Mouse (Mus musculus): Measurements from ENCODE around the gene Crybb2. TPM values are rescaled to one million over a fixed set of nuclear protein-coding genes. Genes with fewer than 3 reads are reported as not detected.

Gene Crybb2
- polyA plus RNA-seq, 1 experiment from 2014 or later, result not detected

GRCm38 (mm10) chr5:113097551-113097950 is 27.6 kb upstream of the Crybb2 start:
- 90% methylated on average over 17 of the region's 17 CpGs for WGBS
- Histone ChIP-seq H3K4me1 (replicated peaks; ENCODE audit: insufficient read depth, low read length) (no peaks in the 10 kb centered on the region), H3K4me3 (replicated peaks; ENCODE audit: low read depth, low read length) (no peak overlapping the region), H3K36me3 (ENCODE audit: insufficient read depth, low read length) (peaks cover 23% of the 10 kb centered on the region), H3K27me3 (ENCODE audit: insufficient read depth, low read length) (no peaks in the 10 kb centered on the region), H3K9me3 (replicated peaks; ENCODE audit: low read length) (no peaks in the 10 kb centered on the region), H3K4me2 (ENCODE audit: low read length) (no peak overlapping the region), H3K9ac (ENCODE audit: low read depth, low read length) (no peak overlapping the region), H3K27ac (no peak overlapping the region)
- no peak for DNase-seq (ENCODE audit: low spot score)
- no peak for ATAC-seq (replicated peaks; ENCODE audit: low FRiP score, low read depth)
- TF ChIP-seq CTCF (IDR thresholded peaks at IDR 0.05; ENCODE audit: low read depth), result no peak

- H3K27me3 ChIP-seq (ENCODE audit: insufficient read depth, low read length), result no peaks in the 10 kb centered on the region
- H3K4me1 ChIP-seq (replicated peaks; ENCODE audit: insufficient read depth, low read length), result 0 out of 2 replicates have a peak, but pooled peaks cover 5% of the 10 kb centered on the region
- H3K36me3 ChIP-seq (ENCODE audit: insufficient read depth, low read length), result peaks cover 23% of the 10 kb centered on the region
- no peak for TF ChIP-seq CTCF (IDR thresholded peaks at IDR 0.05; ENCODE audit: low read depth)
- no peak overlapping the region for H3K9ac ChIP-seq (ENCODE audit: low read depth, low read length)
- H3K27ac ChIP-seq, result no peak overlapping the region
- 84% methylated on average over 18 of the region's 18 CpGs for WGBS
- no peak for ATAC-seq (replicated peaks; ENCODE audit: low FRiP score, low read depth)
- no peak for DNase-seq (ENCODE audit: low spot score)
- no peak overlapping the region for H3K4me3 ChIP-seq (replicated peaks; ENCODE audit: low read depth, low read length)
- H3K4me2 ChIP-seq (ENCODE audit: low read length), result no peak overlapping the region
- no peaks in the 10 kb centered on the region for H3K9me3 ChIP-seq (replicated peaks; ENCODE audit: low read length)
These were observed 25.5 kb upstream of the Crybb2 start for GRCm38 (mm10) chr5:113095456-113095855.

GRCm38 (mm10) chr5:113092406-113092805 is 22.5 kb upstream of the Crybb2 start:
- DNase-seq (ENCODE audit: low spot score) (no peak), ATAC-seq (replicated peaks; ENCODE audit: low FRiP score, low read depth) (no peak)
- H3K27me3 ChIP-seq (ENCODE audit: insufficient read depth, low read length), result no peaks in the 10 kb centered on the region
- H3K9ac ChIP-seq (ENCODE audit: low read depth, low read length), result no peak overlapping the region
- TF ChIP-seq CTCF (IDR thresholded peaks at IDR 0.05; ENCODE audit: low read depth), result no peak
- H3K4me1 ChIP-seq (replicated peaks; ENCODE audit: insufficient read depth, low read length), result 0 out of 2 replicates have a peak, but pooled peaks cover 5% of the 10 kb centered on the region
- no peak overlapping the region for H3K4me2 ChIP-seq (ENCODE audit: low read length)
- no peak overlapping the region for H3K27ac ChIP-seq
- H3K4me3 ChIP-seq (replicated peaks; ENCODE audit: low read depth, low read length), result no peak overlapping the region
- no peaks in the 10 kb centered on the region for H3K9me3 ChIP-seq (replicated peaks; ENCODE audit: low read length)
- 46% methylated on average over 7 of the region's 7 CpGs for whole genome bisulfite sequencing
- peaks cover 24% of the 10 kb centered on the region for H3K36me3 ChIP-seq (ENCODE audit: insufficient read depth, low read length)

- Histone ChIP-seq H3K36me3 (ENCODE audit: insufficient read depth, low read length) (peaks cover 19% of the 10 kb centered on the region), H3K9ac (ENCODE audit: low read depth, low read length) (no peak overlapping the region), H3K9me3 (replicated peaks; ENCODE audit: low read length) (no peaks in the 10 kb centered on the region), H3K4me2 (ENCODE audit: low read length) (no peak overlapping the region), H3K27me3 (ENCODE audit: insufficient read depth, low read length) (no peaks in the 10 kb centered on the region), H3K27ac (no peak overlapping the region; the same call in 1 of the 2 replicates), H3K4me1 (replicated peaks; ENCODE audit: insufficient read depth, low read length) (0 out of 2 replicates have a peak, but pooled peaks cover 5% of the 10 kb centered on the region), H3K4me3 (replicated peaks; ENCODE audit: low read depth, low read length) (no peak overlapping the region)
- peak; percentile 84 for TF ChIP-seq CTCF (IDR thresholded peaks at IDR 0.05; ENCODE audit: low read depth)
- DNase-seq (ENCODE audit: low spot score) (peak; percentile 89), ATAC-seq (replicated peaks; ENCODE audit: low FRiP score, low read depth) (peak; percentile 78)
- WGBS, result 49% methylated on average over 5 of the region's 5 CpGs
These were observed 21.2 kb upstream of the Crybb2 start for GRCm38 (mm10) chr5:113091162-113091561.

- no peaks in the 10 kb centered on the region for H3K9me3 ChIP-seq (replicated peaks; ENCODE audit: low read length)
- no peak overlapping the region for H3K9ac ChIP-seq (ENCODE audit: low read depth, low read length)
- H3K4me2 ChIP-seq (ENCODE audit: low read length), result no peak overlapping the region
- peaks cover 17% of the 10 kb centered on the region for H3K36me3 ChIP-seq (ENCODE audit: insufficient read depth, low read length)
- DNase-seq (ENCODE audit: low spot score) (no peak), ATAC-seq (replicated peaks; ENCODE audit: low FRiP score, low read depth) (no peak; the same call in 1 of the 2 replicates)
- no peak overlapping the region; the same call in 1 of the 2 replicates for H3K27ac ChIP-seq
- 50% methylated on average over 11 of the region's 11 CpGs for WGBS
- no peak overlapping the region for H3K4me3 ChIP-seq (replicated peaks; ENCODE audit: low read depth, low read length)
- 0 out of 2 replicates have a peak, but pooled peaks cover 5% of the 10 kb centered on the region for H3K4me1 ChIP-seq (replicated peaks; ENCODE audit: insufficient read depth, low read length)
- TF ChIP-seq CTCF (IDR thresholded peaks at IDR 0.05; ENCODE audit: low read depth), result no peak
- H3K27me3 ChIP-seq (ENCODE audit: insufficient read depth, low read length), result no peaks in the 10 kb centered on the region
These were observed 20.8 kb upstream of the Crybb2 start for GRCm38 (mm10) chr5:113090750-113091149.

GRCm38 (mm10) chr5:113090077-113090690 is 20.3 kb upstream of the Crybb2 start:
- 74% methylated on average over 24 of the region's 24 CpGs for WGBS
- ATAC-seq (replicated peaks; ENCODE audit: low FRiP score, low read depth) (no peak), DNase-seq (ENCODE audit: low spot score) (no peak)

More at GRCm38 (mm10) chr5:113090077-113090690, 20.3 kb upstream of the Crybb2 start:
- Histone ChIP-seq H3K27ac (no peak overlapping the region), H3K4me1 (replicated peaks; ENCODE audit: insufficient read depth, low read length) (0 out of 2 replicates have a peak, but pooled peaks cover 5% of the 10 kb centered on the region), H3K4me2 (ENCODE audit: low read length) (no peak overlapping the region), H3K9me3 (replicated peaks; ENCODE audit: low read length) (no peaks in the 10 kb centered on the region), H3K9ac (ENCODE audit: low read depth, low read length) (no peak overlapping the region), H3K27me3 (ENCODE audit: insufficient read depth, low read length) (no peaks in the 10 kb centered on the region), H3K36me3 (ENCODE audit: insufficient read depth, low read length) (peaks cover 11% of the 10 kb centered on the region), H3K4me3 (replicated peaks; ENCODE audit: low read depth, low read length) (no peak overlapping the region)
- no peak for TF ChIP-seq CTCF (IDR thresholded peaks at IDR 0.05; ENCODE audit: low read depth)
